ENCODE assay signal across 35 mouse cellular contexts in genomic region chr11:99461736-99462135, GRCm38 (mm10). TPM values are rescaled to one million over a fixed set of nuclear protein-coding genes. Genes with fewer than 3 reads are reported as not detected.
A peak's percentile ranks its signal among the peaks of the same experiment; 100 is the strongest.
DNase-seq lines count a peak whose midpoint lies in the region; ATAC-seq lines count a peak whose summit lies in the region.
"Had no signal": no experiment of that assay in that cellular context is flagged by ENCODE, and none has a peak within 500 bp of the region (broad histone marks: within the 10 kb centered on the region; RNA-seq: fewer than 3 reads in every experiment).

No protein-coding gene starts in this region.

- peak overlapping the region; percentile 28; the same call in 1 of the 2 replicates for H3K4me2 ChIP-seq in intestine, embryonic 16.5 days (ENCODE audit: low read depth, low read length)
- no peak overlapping the region for H3K4me2 ChIP-seq in stomach, embryonic 16.5 days (ENCODE audit: low read depth, low read length)
- H3K4me2 ChIP-seq: embryonic facial prominence, embryonic 12.5 days; heart, embryonic 15.5 days; hindbrain, embryonic 14.5 days; limb, embryonic 15.5 days; lung, embryonic 15.5 days; midbrain, embryonic 15.5 days; neural tube, embryonic 13.5 days had no signal

- H3K9ac ChIP-seq in intestine, embryonic 16.5 days (ENCODE audit: low read depth, low read length) = no peak overlapping the region
- no peak overlapping the region for H3K9ac ChIP-seq in stomach, embryonic 16.5 days (ENCODE audit: low read length)
- H3K9ac ChIP-seq: embryonic facial prominence, embryonic 12.5 days; forebrain, postnatal 0 days; heart, embryonic 15.5 days; hindbrain, embryonic 14.5 days; limb, embryonic 15.5 days; liver, embryonic 14.5 days; lung, embryonic 15.5 days; midbrain, embryonic 15.5 days; neural tube, embryonic 13.5 days had no signal

- H3K27me3 ChIP-seq in intestine, embryonic 16.5 days (replicated peaks; ENCODE audit: control insufficient read depth, insufficient read depth, low read length) = no peaks in the 10 kb centered on the region
- no peaks in the 10 kb centered on the region for H3K27me3 ChIP-seq in stomach, embryonic 16.5 days (ENCODE audit: control insufficient read depth, insufficient read depth, low read length)
- H3K27me3 ChIP-seq: embryonic facial prominence, embryonic 12.5 days; lung, embryonic 15.5 days; Patski had no signal

- peak; percentile 85 for ATAC-seq in intestine, embryonic 16.5 days
- ATAC-seq in stomach, embryonic 16.5 days (ENCODE audit: insufficient read depth, low FRiP score) = no peak
- ATAC-seq: forebrain, postnatal 0 days; inflammation-experienced regulatory T-cells, adult 6 months; midbrain, embryonic 15.5 days; Patski had no signal

- H3K36me3 ChIP-seq in intestine, embryonic 16.5 days (ENCODE audit: control insufficient read depth, insufficient read depth, low read length) = no peaks in the 10 kb centered on the region
- no peaks in the 10 kb centered on the region for H3K36me3 ChIP-seq in stomach, embryonic 16.5 days (ENCODE audit: control insufficient read depth, insufficient read depth, low read length)
- H3K36me3 ChIP-seq: embryonic facial prominence, embryonic 12.5 days; G1E; heart, embryonic 15.5 days; limb, embryonic 15.5 days; lung, embryonic 15.5 days; midbrain, embryonic 15.5 days; neural tube, embryonic 13.5 days had no signal

- no peaks in the 10 kb centered on the region for H3K9me3 ChIP-seq in intestine, embryonic 16.5 days (ENCODE audit: control insufficient read depth, low read length)
- no peaks in the 10 kb centered on the region for H3K9me3 ChIP-seq in stomach, embryonic 16.5 days (replicated peaks; ENCODE audit: control insufficient read depth, low read length)
- H3K9me3 ChIP-seq: embryonic facial prominence, embryonic 12.5 days; G1E; heart, embryonic 15.5 days; limb, embryonic 15.5 days; lung, embryonic 15.5 days; megakaryocyte, embryonic 14.5 days; midbrain, embryonic 15.5 days; neural tube, embryonic 13.5 days had no signal

- DNase-seq in kidney, adult 8-10 months = peak; percentile 87 to 89
- peak; percentile 84 for DNase-seq in kidney, postnatal 14 days
- no peak for DNase-seq in gastrocnemius, adult 8-10 months (ENCODE audit: low spot score in 2 of 2)
- no peak for DNase-seq in urinary bladder, postnatal 36 days (ENCODE audit: low spot score in 2 of 2)
- no peak for DNase-seq in frontal cortex, postnatal 14 days (ENCODE audit: low spot score in 2 of 2)
- DNase-seq: adrenal gland, postnatal 36 days; B cell, adult 2 months; cerebellum, postnatal 10 days; forebrain, postnatal 0 days; heart, postnatal 36 days; layer of hippocampus, adult 9-11 months; left cerebral cortex, postnatal 4 days; lung, postnatal 36 days had no signal

- H3K4me3 ChIP-seq in intestine, embryonic 16.5 days (ENCODE audit: low read length) = no peak overlapping the region
- H3K4me3 ChIP-seq in stomach, embryonic 16.5 days (replicated peaks; ENCODE audit: low read length) = no peak overlapping the region
- H3K4me3 ChIP-seq: embryonic facial prominence, embryonic 12.5 days; heart, embryonic 15.5 days; left cerebral cortex, adult 2 months; limb, embryonic 15.5 days; lung, embryonic 15.5 days; megakaryocyte, embryonic 14.5 days; midbrain, embryonic 15.5 days; myocyte; neural tube, embryonic 13.5 days had no signal

- peaks cover 8% of the 10 kb centered on the region; the same call in 1 of the 2 replicates for H3K4me1 ChIP-seq in intestine, embryonic 16.5 days (ENCODE audit: control insufficient read depth, insufficient read depth, low read length)
- H3K4me1 ChIP-seq in stomach, embryonic 16.5 days (ENCODE audit: control insufficient read depth, insufficient read depth, low read length) = peaks cover 7% of the 10 kb centered on the region; the same call in 1 of the 2 replicates
- H3K4me1 ChIP-seq: embryonic facial prominence, embryonic 12.5 days; heart, embryonic 15.5 days; megakaryocyte, embryonic 14.5 days had no signal

- 48% methylated on average over 7 of the region's 7 CpGs for WGBS in intestine, embryonic 16.5 days
- WGBS in stomach, embryonic 16.5 days = 60% methylated on average over 7 of the region's 7 CpGs

- H3K27ac ChIP-seq in intestine, embryonic 16.5 days (ENCODE audit: low read length) = peak overlapping the region; percentile 78
- peak overlapping the region; percentile 15; the same call in 1 of the 2 replicates for H3K27ac ChIP-seq in stomach, embryonic 16.5 days (ENCODE audit: low read length)
- H3K27ac ChIP-seq: embryonic facial prominence, embryonic 12.5 days; heart, embryonic 15.5 days; hindbrain, embryonic 14.5 days; left cerebral cortex, adult 2 months; limb, embryonic 15.5 days; liver, embryonic 14.5 days; lung, embryonic 15.5 days; midbrain, embryonic 15.5 days; neural tube, embryonic 13.5 days had no signal

RNA-seq across cellular contexts. Expression of gene Krt20, which starts 23.8 kb away (rescaled TPM):
- polyA plus RNA-seq in intestine, embryonic 16.5 days (2015; fragmentation: Nextera tagmentation; extraction: Ambion mirVana) = 101 and 110 TPM in 2 replicates
- polyA plus RNA-seq in stomach, embryonic 16.5 days (2015; fragmentation: Nextera tagmentation; extraction: Ambion mirVana) = 16.6 and 23.3 TPM in 2 replicates
- total RNA-seq in gastrocnemius, adult 8-10 months (2022) = under 1 TPM in 1 of 4 experiments, not detected in 3; 0.13 TPM
- total RNA-seq: CH12.LX; forebrain, postnatal 0 days; G1E; heart, postnatal 36 days; left cerebral cortex, adult 2 months; left cerebral cortex, postnatal 4 days had no signal
- polyA plus RNA-seq: G1E; hindbrain, embryonic 14.5 days; inflammation-experienced regulatory T-cells, adult 6 months; myocyte; Patski had no signal

RNA-seq across cellular contexts. Expression of gene Krt23, which starts 31.2 kb away (rescaled TPM):
- 18.4 and 19.6 TPM in 2 replicates for polyA plus RNA-seq in intestine, embryonic 16.5 days (2015; fragmentation: Nextera tagmentation; extraction: Ambion mirVana)
- 92.1 and 140 TPM in 2 replicates for polyA plus RNA-seq in stomach, embryonic 16.5 days (2015; fragmentation: Nextera tagmentation; extraction: Ambion mirVana)
- not detected for total RNA-seq in gastrocnemius, adult 8-10 months (2022)
- total RNA-seq: adrenal gland, adult 18-20 months; CH12.LX; forebrain, postnatal 0 days; G1E; gastrocnemius, adult 18-20 months; heart, postnatal 36 days; left cerebral cortex, adult 2 months; left cerebral cortex, postnatal 4 days had no signal
- polyA plus RNA-seq: forebrain, embryonic 11.5 days; G1E; inflammation-experienced regulatory T-cells, adult 6 months; midbrain, embryonic 15.5 days; neural tube, embryonic 13.5 days had no signal

RNA-seq across cellular contexts. Expression of gene Krt12, which starts 39.7 kb away (rescaled TPM):
- polyA plus RNA-seq in intestine, embryonic 16.5 days (2015; fragmentation: Nextera tagmentation; extraction: Ambion mirVana) = not detected in 2 replicates
- polyA plus RNA-seq in stomach, embryonic 16.5 days (2015; fragmentation: Nextera tagmentation; extraction: Ambion mirVana) = 0.12 and 0.19 TPM in 2 replicates
- total RNA-seq in gastrocnemius, adult 8-10 months (2022) = under 1 TPM in 1 of 4 experiments, not detected in 3; 0.17 TPM
- total RNA-seq: adrenal gland, adult 18-20 months; adrenal gland, postnatal 36 days; CH12.LX; G1E; gastrocnemius, adult 18-20 months; gastrocnemius, postnatal 4 days; heart, postnatal 36 days had no signal
- polyA plus RNA-seq: embryonic facial prominence, embryonic 12.5 days; G1E; heart, embryonic 15.5 days; hindbrain, embryonic 14.5 days; inflammation-experienced regulatory T-cells, adult 6 months; liver, embryonic 14.5 days; myocyte; Patski had no signal

RNA-seq across cellular contexts. Expression of gene Krt39, which starts 59.4 kb away (rescaled TPM):
- polyA plus RNA-seq in intestine, embryonic 16.5 days (2015; fragmentation: Nextera tagmentation; extraction: Ambion mirVana) = not detected in 2 replicates
- polyA plus RNA-seq in stomach, embryonic 16.5 days (2015; fragmentation: Nextera tagmentation; extraction: Ambion mirVana) = 0.14 TPM in 1 of 2 replicates, not detected in the other
- not detected for total RNA-seq in gastrocnemius, adult 8-10 months (2022)
- total RNA-seq: adrenal gland, adult 18-20 months; adrenal gland, postnatal 36 days; CH12.LX; forebrain, postnatal 0 days; gastrocnemius, adult 18-20 months; gastrocnemius, postnatal 4 days; heart, postnatal 36 days; left cerebral cortex, adult 2 months; left cerebral cortex, postnatal 4 days had no signal
- polyA plus RNA-seq: embryonic facial prominence, embryonic 12.5 days; forebrain, embryonic 11.5 days; forebrain, postnatal 0 days; G1E; heart, embryonic 15.5 days; hindbrain, embryonic 14.5 days; inflammation-experienced regulatory T-cells, adult 6 months; liver, embryonic 14.5 days; lung, embryonic 15.5 days; midbrain, embryonic 15.5 days; myocyte; neural tube, embryonic 13.5 days; thymus, postnatal 0 days had no signal

Comparison
In these comparisons a context has a peak if more than half of its experiments do, and no peak if none do; other contexts are left out.
1. DNase-seq: peak in kidney, adult 8-10 months (2 of 2) and kidney, postnatal 14 days (single experiment); none in gastrocnemius, adult 8-10 months (0 of 2), urinary bladder, postnatal 36 days (0 of 2) and frontal cortex, postnatal 14 days (0 of 2).